21 mouse cellular contexts compared by ENCODE assay signal in genomic region chr12:13615661-13616060, GRCm38 (mm10).
"Had no signal": no experiment of that assay in that cellular context is flagged by ENCODE, and none has a peak within 500 bp of the region (broad histone marks: within the 10 kb centered on the region; RNA-seq: fewer than 3 reads in every experiment).

No protein-coding gene starts in this region.

- H3K4me1 ChIP-seq: liver, embryonic 15.5 days; lung, embryonic 15.5 days; megakaryocyte, embryonic 14.5 days; neural tube, embryonic 15.5 days; stomach, embryonic 15.5 days had no signal

- H3K9ac ChIP-seq: liver, embryonic 15.5 days; liver, postnatal 0 days; lung, embryonic 15.5 days; midbrain, embryonic 12.5 days; neural tube, embryonic 13.5 days; neural tube, embryonic 15.5 days; stomach, embryonic 15.5 days had no signal

- H3K27ac ChIP-seq: liver, embryonic 15.5 days; lung, embryonic 15.5 days; macrophage; midbrain, embryonic 12.5 days; neural tube, embryonic 13.5 days; neural tube, embryonic 15.5 days; stomach, embryonic 15.5 days; stomach, postnatal 0 days had no signal

- H3K9me3 ChIP-seq: liver, embryonic 15.5 days; lung, embryonic 15.5 days; midbrain, embryonic 12.5 days; neural tube, embryonic 13.5 days; neural tube, embryonic 15.5 days; stomach, embryonic 15.5 days had no signal

- ATAC-seq: liver, postnatal 0 days; lung, postnatal 0 days had no signal

- H3K27me3 ChIP-seq: liver, embryonic 15.5 days; lung, embryonic 15.5 days; megakaryocyte, embryonic 14.5 days; midbrain, embryonic 12.5 days; neural tube, embryonic 13.5 days; neural tube, embryonic 15.5 days; stomach, embryonic 15.5 days had no signal

- H3K4me2 ChIP-seq: liver, embryonic 15.5 days; lung, embryonic 15.5 days; midbrain, embryonic 12.5 days; neural tube, embryonic 13.5 days; neural tube, embryonic 15.5 days; stomach, embryonic 15.5 days had no signal

- H3K36me3 ChIP-seq: liver, embryonic 15.5 days; lung, embryonic 15.5 days; midbrain, embryonic 12.5 days; neural tube, embryonic 13.5 days; neural tube, embryonic 15.5 days; stomach, embryonic 15.5 days had no signal

- H3K4me3 ChIP-seq: liver, embryonic 15.5 days; lung, embryonic 15.5 days; megakaryocyte, embryonic 14.5 days; midbrain, embryonic 12.5 days; neural tube, embryonic 13.5 days; neural tube, embryonic 15.5 days; stomach, embryonic 15.5 days had no signal

- DNase-seq: liver, postnatal 0 days; lung, adult 2 months; lung, postnatal 14 days; lung, postnatal 36 days; midbrain, embryonic 14.5 days; retina, postnatal 1 day; right cerebral cortex, adult 18-20 months; right cerebral cortex, postnatal 25 days; thymus, adult 2 months; thymus, postnatal 25 days; thymus, postnatal 4 days had no signal
